Mouse (Mus musculus): ENCODE measurements around the gene Odf2l.

DNA sequence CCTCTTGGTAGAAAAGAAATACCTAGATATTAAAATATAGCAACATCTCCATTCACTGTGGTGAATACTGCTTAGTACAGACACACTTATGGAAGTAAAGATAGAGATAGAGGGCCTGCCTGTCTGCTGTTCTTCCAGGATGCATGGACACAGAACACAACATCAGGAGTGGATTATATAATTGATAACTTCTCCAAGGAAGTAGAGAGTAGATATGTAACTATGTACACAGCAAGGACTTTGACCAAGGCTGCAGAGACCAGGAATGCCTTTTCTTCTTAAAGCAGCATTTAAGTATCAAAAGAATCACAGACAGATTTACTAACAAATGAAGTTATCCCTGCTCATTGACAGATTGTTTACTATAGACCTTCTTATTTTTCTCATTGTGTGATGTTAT is 66.3 kb downstream of the Odf2l start:
- TF ChIP-seq GATA1 (IDR thresholded peaks at IDR 0.05; ENCODE audit: borderline replicate concordance, low read length): no peak
- TF ChIP-seq FLI1 (IDR thresholded peaks at IDR 0.05; ENCODE audit: low read length): no peak

All from megakaryocyte, embryonic 14.5 days (primary cell).